Mouse (Mus musculus) bone marrow macrophage, adult 2 months (primary cell): ENCODE measurements around the gene Negr1. TPM values are rescaled to one million over a fixed set of nuclear protein-coding genes. Genes with fewer than 3 reads are reported as not detected.

Experiments
- H3K27ac ChIP-seq: 2 replicates; pipeline ENCODE4 v1.5.1; 2012; ENCODE audit warnings: low read depth, low read length; ENCODE audit not compliant: insufficient read depth
- H3K4me1 ChIP-seq: 2 replicates; pipeline ENCODE4 v1.6.1; 2012; ENCODE audit warnings: low read length; ENCODE audit not compliant: control insufficient read depth, insufficient read depth
- H3K4me3 ChIP-seq: 2 replicates; pipeline ENCODE4 v1.5.1; 2012; ENCODE audit warnings: mild to moderate bottlenecking, low read length, moderate library complexity; ENCODE audit not compliant: insufficient read depth
- CTCF ChIP-seq: IDR thresholded peaks from 2 replicates; pipeline ENCODE4 v1.5.1; 2012; ENCODE audit warnings: low read depth, mild to moderate bottlenecking, low read length, moderate library complexity
- POLR2A ChIP-seq: IDR thresholded peaks from 2 replicates; pipeline ENCODE4 v1.6.1; 2012; ENCODE audit warnings: mild to moderate bottlenecking, low read depth, low read length, borderline replicate concordance
- polyA plus RNA-seq: library from polyadenylated mRNA; stranded (reverse); fragments of >200 nt; gene quantifications from 2 replicates; pipeline ENCODE4 v1.2.4, GENCODE M21; 2012; ENCODE audit not compliant: missing spikeins, insufficient read depth, insufficient read length

The Negr1 gene
- polyA plus RNA-seq, 1 experiment, result not detected

GRCm38 (mm10) chr3:156925102-156925501 is 363.5 kb downstream of the Negr1 start:
- TF ChIP-seq POLR2A (no peak), CTCF (no peak)
- H3K4me3 ChIP-seq, result no peak overlapping the region
- no peak overlapping the region for H3K27ac ChIP-seq
- H3K4me1 ChIP-seq, result no peaks in the 10 kb centered on the region

GRCm38 (mm10) chr3:156928396-156929061 is 366.9 kb downstream of the Negr1 start:
- no peaks in the 10 kb centered on the region for H3K4me1 ChIP-seq
- H3K27ac ChIP-seq, result no peak overlapping the region
- H3K4me3 ChIP-seq, result no peak overlapping the region
- TF ChIP-seq POLR2A (no peak), CTCF (no peak)

GRCm38 (mm10) chr3:156929062-156929397 is 367.4 kb downstream of the Negr1 start:
- TF ChIP-seq POLR2A (no peak), CTCF (no peak)
- Histone ChIP-seq H3K4me1 (no peaks in the 10 kb centered on the region), H3K27ac (no peak overlapping the region), H3K4me3 (no peak overlapping the region)

DNA sequence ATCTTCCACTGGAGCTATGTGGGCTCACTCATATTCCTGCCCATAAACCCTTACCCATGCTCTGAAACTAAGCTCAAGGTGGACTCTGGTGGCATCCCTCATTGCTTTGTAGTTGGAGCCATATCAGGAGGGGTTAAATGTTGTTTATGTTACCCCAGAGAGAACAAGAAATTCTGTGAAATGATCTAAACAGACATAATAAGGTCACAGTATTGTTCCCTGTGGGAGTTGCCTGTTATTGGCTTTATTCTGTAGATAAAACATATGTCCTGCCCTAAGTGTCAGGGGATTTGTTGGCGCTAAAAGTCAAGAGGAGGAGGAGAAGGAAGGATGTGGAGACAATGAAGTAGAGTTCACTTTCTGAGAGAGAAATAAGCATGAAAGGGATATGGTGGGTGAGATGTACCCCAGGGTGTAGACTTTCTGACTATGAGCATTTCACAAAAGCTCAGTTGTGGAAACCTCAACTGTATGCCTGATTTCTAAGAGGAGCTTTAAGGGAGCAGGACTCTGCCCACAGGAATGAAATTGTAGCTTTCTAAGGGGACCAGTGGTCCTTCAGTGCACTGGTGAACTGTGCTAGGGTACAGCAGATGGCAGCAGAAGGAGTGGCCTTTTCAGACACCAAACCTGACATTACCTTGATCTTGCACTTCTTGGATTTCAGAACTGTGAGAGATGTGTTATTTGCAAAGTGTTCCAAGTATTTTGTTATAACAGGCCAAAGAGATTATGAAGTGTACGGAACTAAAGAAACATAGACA is 368.3 kb downstream of the Negr1 start:
- no peak overlapping the region for H3K27ac ChIP-seq
- no peak overlapping the region for H3K4me3 ChIP-seq
- no peaks in the 10 kb centered on the region for H3K4me1 ChIP-seq
- TF ChIP-seq CTCF, result no peak
- TF ChIP-seq POLR2A, result no peak

DNA sequence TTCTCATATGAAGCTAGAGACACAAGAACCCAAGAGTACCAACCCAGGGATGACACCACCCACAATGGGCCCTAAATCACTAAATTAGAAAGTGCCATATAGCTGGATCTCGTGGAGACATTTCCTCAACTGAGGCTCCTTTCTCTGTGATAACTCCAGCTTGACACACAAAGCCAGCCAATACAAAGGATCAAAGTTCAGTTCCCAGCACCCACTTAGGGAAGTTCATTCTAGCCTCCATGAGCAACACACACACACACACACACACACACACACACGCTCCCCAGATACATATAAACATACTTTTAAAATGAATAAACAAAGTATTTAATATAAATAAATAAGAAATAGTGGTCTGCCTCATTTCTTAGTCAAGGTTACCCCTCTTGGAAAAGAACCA is 369.4 kb downstream of the Negr1 start:
- Histone ChIP-seq H3K4me3 (no peak overlapping the region), H3K4me1 (no peaks in the 10 kb centered on the region), H3K27ac (no peak overlapping the region)
- TF ChIP-seq POLR2A (no peak), CTCF (no peak)

DNA sequence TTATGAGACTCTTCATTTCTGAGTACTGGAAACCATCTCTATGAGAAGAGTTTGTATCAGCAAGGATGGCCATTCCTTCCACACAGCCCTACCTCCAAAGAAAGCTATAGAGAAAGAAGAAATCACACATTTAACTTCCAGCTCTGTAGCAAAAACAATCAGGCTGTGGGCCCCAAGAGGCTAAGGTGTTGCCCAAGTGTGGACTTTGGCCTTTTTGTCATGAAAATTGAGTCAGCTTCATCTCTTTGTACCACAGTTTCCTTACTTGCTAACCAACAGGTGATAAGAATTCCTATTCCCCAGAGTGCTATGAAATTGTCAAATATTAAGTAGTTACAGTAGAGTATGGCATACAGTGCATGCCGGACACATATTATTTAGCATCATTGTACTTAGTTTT is 369.9 kb downstream of the Negr1 start:
- Histone ChIP-seq H3K4me1 (no peaks in the 10 kb centered on the region), H3K27ac (no peak overlapping the region), H3K4me3 (no peak overlapping the region)
- TF ChIP-seq CTCF (no peak), POLR2A (no peak)

GRCm38 (mm10) chr3:156934778-156935290 is 373.2 kb downstream of the Negr1 start:
- no peaks in the 10 kb centered on the region for H3K4me1 ChIP-seq
- no peak overlapping the region for H3K27ac ChIP-seq
- no peak overlapping the region for H3K4me3 ChIP-seq
- TF ChIP-seq POLR2A, result no peak
- no peak for TF ChIP-seq CTCF

GRCm38 (mm10) chr3:156947404-156947803 is 385.8 kb downstream of the Negr1 start:
- Histone ChIP-seq H3K27ac (no peak overlapping the region), H3K4me1 (no peaks in the 10 kb centered on the region), H3K4me3 (no peak overlapping the region)
- TF ChIP-seq CTCF (no peak), POLR2A (no peak)

GRCm38 (mm10) chr3:156952970-156953369 is 391.4 kb downstream of the Negr1 start:
- no peak overlapping the region for H3K4me3 ChIP-seq
- no peak overlapping the region for H3K27ac ChIP-seq
- H3K4me1 ChIP-seq, result no peaks in the 10 kb centered on the region
- TF ChIP-seq CTCF (no peak), POLR2A (no peak)

DNA sequence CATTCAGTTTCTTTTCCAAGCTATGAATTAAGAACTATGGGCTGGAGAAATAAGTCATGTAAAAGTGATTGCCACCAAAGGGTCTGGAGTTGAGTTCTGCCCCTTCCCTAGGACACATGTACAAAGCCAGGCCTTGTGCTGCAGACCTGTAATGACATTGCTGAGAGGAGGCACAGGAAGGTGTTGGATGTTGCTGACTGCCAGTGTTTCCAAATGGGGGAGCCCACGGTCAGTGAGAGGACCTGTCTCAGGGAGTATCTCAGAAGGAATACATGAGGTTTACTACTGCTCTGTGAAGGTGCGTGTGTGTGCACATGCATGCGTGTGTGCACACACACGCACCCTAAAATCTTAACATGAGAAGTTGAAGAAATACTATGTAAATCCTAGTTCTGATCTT is 393.5 kb downstream of the Negr1 start:
- Histone ChIP-seq H3K27ac (no peak overlapping the region), H3K4me3 (no peak overlapping the region), H3K4me1 (no peaks in the 10 kb centered on the region)
- no peak for TF ChIP-seq CTCF
- no peak for TF ChIP-seq POLR2A
